Mouse (Mus musculus): Measurements from ENCODE around the gene Lrrc75a. TPM values are rescaled to one million over a fixed set of nuclear protein-coding genes. Genes with fewer than 3 reads are reported as not detected.

Lrrc75a gene
- total and polyA plus RNA-seq, 3 experiments, result 7.0 to 8.9 TPM; not detected in 1

GRCm38 (mm10) chr11:62648591-62649391, 468 bp upstream of the Lrrc75a start, which contains the start of gene Mmgt2 (continued):
- TF ChIP-seq MXI1 (IDR thresholded peaks at IDR 0.05; ENCODE audit: low read depth, low read length), result peak; percentile 52; the same call in 1 of the 2 replicates
- TF ChIP-seq KAT2A (conservative IDR thresholded peaks at IDR 0.05; ENCODE audit: low read depth, low read length), result no peak; the same call in 1 of the 2 replicates
- no peak for TF ChIP-seq E2F4 (IDR thresholded peaks at IDR 0.05; ENCODE audit: borderline replicate concordance, low read depth, low read length)
- TF ChIP-seq HCFC1 (IDR thresholded peaks at IDR 0.05; ENCODE audit: low read depth, low read length), result peak; percentile 66

DNA sequence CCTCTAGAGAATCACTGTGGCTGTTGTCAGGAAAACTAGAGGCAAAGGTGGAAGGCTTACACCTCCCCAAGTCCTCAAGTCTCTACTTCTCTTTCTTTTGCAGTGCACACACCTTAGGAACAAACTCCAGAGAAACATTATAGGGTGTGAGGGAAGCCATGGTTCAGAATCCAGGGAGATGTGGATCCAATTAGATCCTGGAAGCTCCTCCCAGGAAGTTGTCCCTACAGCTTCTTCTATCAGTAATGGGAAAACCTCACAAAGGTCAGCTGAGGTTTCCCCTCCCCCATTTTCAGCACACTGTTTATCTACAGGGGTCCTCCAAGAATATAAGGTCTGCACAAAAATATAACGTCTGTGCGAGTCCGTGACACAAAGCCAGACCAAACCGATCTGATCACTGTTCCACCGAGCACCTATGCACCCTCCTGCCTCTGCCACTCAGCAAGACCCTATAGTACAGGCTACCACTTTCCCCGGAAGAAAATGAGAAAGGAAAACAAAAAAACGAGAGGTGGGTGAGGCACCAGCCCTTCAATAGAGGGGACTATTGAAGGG, 1.3 kb downstream of the Lrrc75a start:
- TF ChIP-seq EP300 (IDR thresholded peaks at IDR 0.05; ENCODE audit: low read depth in 1 of 2, low read length in 2 of 2), result peak in 1 of 2 experiments; percentile 20; a peak in 1 of 4 replicates
- no peak for TF ChIP-seq MAFK (IDR thresholded peaks at IDR 0.05; ENCODE audit: borderline replicate concordance, low read depth, low read length)
- no peak for TF ChIP-seq GATA1 (IDR thresholded peaks at IDR 0.05; ENCODE audit: low read depth, low read length)
- TF ChIP-seq ZC3H11A (IDR thresholded peaks at IDR 0.05; ENCODE audit: low read depth, low read length), result 0 out of 2 replicates have a peak, but pooled peaks have one; percentile 4
- no peak for TF ChIP-seq NRF1 (IDR thresholded peaks at IDR 0.05; ENCODE audit: insufficient read depth, low read depth, low read length, poor library complexity, severe bottlenecking)
- no peak for TF ChIP-seq BHLHE40 (IDR thresholded peaks at IDR 0.05; ENCODE audit: borderline replicate concordance, low read depth, low read length)
- TF ChIP-seq SIN3A (IDR thresholded peaks at IDR 0.05; ENCODE audit: low read length), result no peak
- Histone ChIP-seq H3K79me2 (ENCODE audit: control insufficient read depth, insufficient read depth, low read length, poor library complexity) (peaks cover 9% of the 10 kb centered on the region), H3K9me3 (replicated peaks; ENCODE audit: insufficient read depth, low read length) (no peaks in the 10 kb centered on the region), H3K9ac (ENCODE audit: control insufficient read depth, low read depth, low read length, poor library complexity, severe bottlenecking) (peak overlapping the region; percentile 72), H3K4me1 (ENCODE audit: control insufficient read depth in 1 of 2, insufficient read depth in 2 of 2, low read length in 2 of 2) (peaks cover 20 to 37% of the 10 kb centered on the region in 2 experiments), H3K27ac (ENCODE audit: control insufficient read depth, low read depth, low read length) (peak overlapping the region; percentile 59), H3K36me3 (ENCODE audit: control insufficient read depth in 1 of 2, insufficient read depth in 2 of 2, low read length in 2 of 2) (peaks cover 0 to 28% of the 10 kb centered on the region in 2 experiments; a peak in 3 of 4 replicates), H3K4me3 (ENCODE audit: control insufficient read depth in 1 of 2, insufficient read depth in 1 of 2, low read depth in 2 of 2, low read length in 2 of 2) (peak overlapping the region; percentile 49 to 87), H3K27me3 (ENCODE audit: control insufficient read depth in 1 of 2, insufficient read depth in 2 of 2, low read length in 2 of 2) (no peaks in the 10 kb centered on the region)
- DNase-seq (ENCODE audit: low read depth, low spot score), result no peak

DNA sequence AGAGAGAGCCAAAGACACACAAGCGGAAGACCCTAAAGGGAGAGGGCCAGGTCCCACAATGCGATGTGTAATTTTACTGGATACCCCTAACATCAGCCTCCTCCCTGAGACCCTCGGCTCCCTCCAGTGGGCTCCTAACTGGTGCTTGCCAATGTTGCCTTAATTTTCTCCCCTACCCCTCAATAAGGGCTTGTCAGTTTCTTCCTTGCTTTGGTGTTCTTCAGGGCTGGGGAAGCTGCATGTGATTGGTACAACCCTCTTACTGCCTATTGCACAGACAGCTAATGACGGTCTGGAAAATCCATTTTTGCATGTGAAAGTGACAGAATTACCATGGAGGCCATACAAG, 1.9 kb downstream of the Lrrc75a start:
- Histone ChIP-seq H3K4me3 (ENCODE audit: control insufficient read depth in 1 of 2, insufficient read depth in 1 of 2, low read depth in 2 of 2, low read length in 2 of 2) (peak overlapping the region; percentile 14 to 87), H3K79me2 (ENCODE audit: control insufficient read depth, insufficient read depth, low read length, poor library complexity) (peaks cover 7% of the 10 kb centered on the region), H3K4me1 (ENCODE audit: control insufficient read depth in 1 of 2, insufficient read depth in 2 of 2, low read length in 2 of 2) (peaks cover 20 to 37% of the 10 kb centered on the region in 2 experiments), H3K27ac (ENCODE audit: control insufficient read depth, low read depth, low read length) (peak overlapping the region; percentile 59), H3K36me3 (ENCODE audit: control insufficient read depth in 1 of 2, insufficient read depth in 2 of 2, low read length in 2 of 2) (peaks cover 0 to 28% of the 10 kb centered on the region in 2 experiments; a peak in 3 of 4 replicates), H3K9ac (ENCODE audit: control insufficient read depth, low read depth, low read length, poor library complexity, severe bottlenecking) (peak overlapping the region; percentile 23), H3K9me3 (replicated peaks; ENCODE audit: insufficient read depth, low read length) (no peaks in the 10 kb centered on the region), H3K27me3 (ENCODE audit: control insufficient read depth in 1 of 2, insufficient read depth in 2 of 2, low read length in 2 of 2) (no peaks in the 10 kb centered on the region)
- no peak for DNase-seq (ENCODE audit: low read depth, low spot score)
- no peak for TF ChIP-seq USF1 (IDR thresholded peaks at IDR 0.05; ENCODE audit: low read depth, low read length)
- no peak for TF ChIP-seq GABPA (IDR thresholded peaks at IDR 0.05; ENCODE audit: low read depth, low read length)
- TF ChIP-seq ELF1 (IDR thresholded peaks at IDR 0.05; ENCODE audit: low read depth, low read length), result 0 out of 2 replicates have a peak, but pooled peaks have one; percentile 55
- no peak for TF ChIP-seq POLR2AphosphoS5 (IDR thresholded peaks at IDR 0.05; ENCODE audit: borderline replicate concordance, low read depth, low read length)
- TF ChIP-seq POLR2AphosphoS2 (IDR thresholded peaks at IDR 0.05; ENCODE audit: low read length), result no peak
- no peak for TF ChIP-seq E2F4 (IDR thresholded peaks at IDR 0.05; ENCODE audit: borderline replicate concordance, low read depth, low read length)
- no peak for TF ChIP-seq MAFK (IDR thresholded peaks at IDR 0.05; ENCODE audit: borderline replicate concordance, low read depth, low read length)
- TF ChIP-seq RCOR1 (IDR thresholded peaks at IDR 0.05; ENCODE audit: low read depth, low read length), result no peak
- TF ChIP-seq MYC (IDR thresholded peaks at IDR 0.05; ENCODE audit: low read depth, low read length), result peak; percentile 64; the same call in 1 of the 2 replicates
- TF ChIP-seq GATA1 (IDR thresholded peaks at IDR 0.05; ENCODE audit: low read depth, low read length), result no peak
- TF ChIP-seq JUND (IDR thresholded peaks at IDR 0.05; ENCODE audit: low read depth, low read length), result peak; percentile 35; the same call in 1 of the 2 replicates
- no peak; the same call in 1 of the 2 replicates for TF ChIP-seq MAX (IDR thresholded peaks at IDR 0.05; ENCODE audit: low read length)
- TF ChIP-seq BHLHE40 (IDR thresholded peaks at IDR 0.05; ENCODE audit: borderline replicate concordance, low read depth, low read length), result 0 out of 2 replicates have a peak, but pooled peaks have one; percentile 30
- TF ChIP-seq EP300 (IDR thresholded peaks at IDR 0.05; ENCODE audit: low read depth in 1 of 2, low read length in 2 of 2), result no peak
- TF ChIP-seq ZMIZ1 (IDR thresholded peaks at IDR 0.05; ENCODE audit: low read depth, low read length), result no peak
- TF ChIP-seq SIN3A (IDR thresholded peaks at IDR 0.05; ENCODE audit: low read length), result peak; percentile 52
- no peak for TF ChIP-seq CTCF (IDR thresholded peaks at IDR 0.05 in 2 of 3, conservative IDR thresholded peaks at IDR 0.05 in 1 of 3; ENCODE audit: control insufficient read depth in 1 of 3, insufficient read depth in 1 of 3, low read depth in 2 of 3, low read length in 3 of 3, poor library complexity in 1 of 3, severe bottlenecking in 1 of 3)
- TF ChIP-seq MAZ (IDR thresholded peaks at IDR 0.05; ENCODE audit: low read depth, low read length), result no peak
- no peak for TF ChIP-seq KAT2A (conservative IDR thresholded peaks at IDR 0.05; ENCODE audit: low read depth, low read length)
- TF ChIP-seq ETS1 (IDR thresholded peaks at IDR 0.05; ENCODE audit: low read depth, low read length), result no peak; the same call in 1 of the 2 replicates
